Mouse (Mus musculus): ENCODE data around the gene Hk1.

DNA sequence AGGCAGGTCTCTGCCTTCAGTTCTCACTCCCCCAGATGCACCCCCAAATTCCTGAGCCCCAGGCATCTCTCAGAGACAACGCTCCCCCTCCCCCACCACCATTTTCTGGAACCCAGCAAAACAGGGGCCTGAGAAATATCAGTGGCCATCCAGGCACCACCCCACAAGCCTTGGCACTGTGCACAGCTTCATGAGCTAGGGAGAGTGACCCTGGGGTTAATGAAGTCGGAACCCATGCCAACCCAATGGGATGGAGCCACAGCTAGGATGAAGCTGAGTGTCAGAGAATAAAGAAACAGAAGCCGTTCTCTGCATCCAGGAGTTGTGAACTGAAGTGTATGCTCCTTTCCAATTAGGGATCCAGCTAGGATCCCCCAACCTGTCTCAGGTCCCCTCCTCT is 132.6 kb downstream of the Hk1 start:
- TF ChIP-seq CTCF (IDR thresholded peaks at IDR 0.05; ENCODE audit: control insufficient read depth, insufficient read depth, insufficient read length), result no peak
- no peak for TF ChIP-seq MYOD1 (IDR thresholded peaks at IDR 0.05; ENCODE audit: control insufficient read depth, insufficient read length, low read depth)
- TF ChIP-seq CEBPB (IDR thresholded peaks at IDR 0.05; ENCODE audit: low read depth), result no peak
- TF ChIP-seq MYOG (IDR thresholded peaks at IDR 0.05; ENCODE audit: control insufficient read depth, extremely low read depth, insufficient read length), result no peak

All from C2C12 (cell line).